Mouse (Mus musculus) small intestine, adult 2 months (tissue): ENCODE data around the gene Zfp39.
A peak's percentile ranks its signal among the peaks of the same experiment; 100 is the strongest.

Source experiments
- CTCF ChIP-seq: fragments of 200-500 bp; IDR thresholded peaks from 2 replicates; pipeline ENCODE4 v1.5.1; 2012; ENCODE audit warnings: low read depth, mild to moderate bottlenecking, control low read depth, inconsistent platforms, low read length, moderate library complexity, mixed read lengths; ENCODE audit not compliant: insufficient replicate concordance, insufficient read length; ENCODE audit errors: extremely low read depth
- POLR2A ChIP-seq: fragments of 200-500 bp; IDR thresholded peaks from 2 replicates; pipeline ENCODE4 v1.6.1; 2012; ENCODE audit warnings: low read depth, mild to moderate bottlenecking, control low read depth, inconsistent platforms, low read length, moderate library complexity

GRCm38 (mm10) chr11:58931576-58931975 lies 27.6 kb upstream of the Zfp39 start:
- TF ChIP-seq CTCF (0 out of 2 replicates have a peak, but pooled peaks have one; percentile 5), POLR2A (no peak)
